Mouse (Mus musculus) kidney, embryonic 14.5 days (tissue): ENCODE results near the gene Katnal1. TPM values are rescaled to one million over a fixed set of nuclear protein-coding genes. Genes with fewer than 3 reads are reported as not detected.

Experiments
- ATAC-seq: fragments of 200-750 bp; cut with Nextera tagmentation; 2 replicates; pipeline ENCODE4 v1.8.0; 2017; ENCODE audit warnings: moderate number of reproducible peaks, mild to moderate bottlenecking, moderate TSS enrichment, moderate library complexity; ENCODE audit not compliant: low FRiP score, low TSS enrichment
- H3K27ac ChIP-seq: fragments of 300-500 bp; sonication (generic); 2 replicates; pipeline ENCODE4 v1.5.1; 2014; ENCODE audit warnings: low read depth, mild to moderate bottlenecking, low read length, moderate library complexity, mixed read lengths
- H3K27me3 ChIP-seq: fragments of 300-500 bp; sonication (generic); 2 replicates; pipeline ENCODE4 v1.6.1; 2014; ENCODE audit warnings: mild to moderate bottlenecking, low read length; ENCODE audit not compliant: control insufficient read depth, insufficient read depth
- H3K36me3 ChIP-seq: fragments of 300-500 bp; sonication (generic); 2 replicates; pipeline ENCODE4 v1.6.1; 2014; ENCODE audit warnings: low read length, mixed read lengths; ENCODE audit not compliant: control insufficient read depth, insufficient read depth
- H3K4me1 ChIP-seq: fragments of 300-500 bp; sonication (generic); 2 replicates; pipeline ENCODE4 v1.6.1; 2014; ENCODE audit warnings: low read length, mixed read lengths; ENCODE audit not compliant: control insufficient read depth, insufficient read depth
- H3K4me2 ChIP-seq: fragments of 300-500 bp; sonication (generic); replicated peaks from 2 replicates; pipeline ENCODE4 v1.6.1; 2014; ENCODE audit warnings: low read depth, mild to moderate bottlenecking, low read length
- H3K4me3 ChIP-seq: fragments of 300-500 bp; sonication (generic); 2 replicates; pipeline ENCODE4 v1.5.1; 2014; ENCODE audit warnings: mild to moderate bottlenecking, low read length
- H3K9ac ChIP-seq: fragments of 300-500 bp; sonication (generic); 2 replicates; pipeline ENCODE4 v1.6.1; 2014; ENCODE audit warnings: low read depth, mild to moderate bottlenecking, low read length, moderate library complexity
- H3K9me3 ChIP-seq: fragments of 300-500 bp; sonication (generic); 2 replicates; pipeline ENCODE4 v1.6.1; 2016; ENCODE audit warnings: low read length; ENCODE audit not compliant: control insufficient read depth
- WGBS: fragments of 180-500 bp; shearing (Covaris S2); extraction: QIAGEN DNeasy Blood & Tissue Kit; methylation state at CpG from one replicate; pipeline ENCODE4 v1.1.7; 2014; 5-methylcytosine and 5-hydroxymethylcytosine counted together
- polyA plus RNA-seq: library from polyadenylated mRNA; unstranded; fragments of >200 nt; fragmentation: Nextera tagmentation; extraction: Ambion mirVana; gene quantifications from 2 replicates; pipeline ENCODE4 v1.2.1, GENCODE M21; 2014

The Katnal1 gene
- polyA plus RNA-seq, 1 experiment from 2014 or later: 13.3 TPM

GRCm38 (mm10) chr5:148909402-148909801, 19.7 kb downstream of the Katnal1 start:
- peak; percentile 48 for ATAC-seq
- Histone ChIP-seq H3K4me2 (no peak overlapping the region), H3K4me1 (peaks cover 10% of the 10 kb centered on the region), H3K27me3 (no peaks in the 10 kb centered on the region), H3K4me3 (no peak overlapping the region), H3K27ac (no peak overlapping the region), H3K9me3 (no peaks in the 10 kb centered on the region), H3K9ac (no peak overlapping the region), H3K36me3 (peaks cover under 1% of the 10 kb centered on the region; the same call in 1 of the 2 replicates)
- 24% methylated on average over 6 of the region's 6 CpGs for WGBS

GRCm38 (mm10) chr5:148909057-148909395, 20.1 kb downstream of the Katnal1 start:
- Histone ChIP-seq H3K27ac (no peak overlapping the region), H3K36me3 (peaks cover 5% of the 10 kb centered on the region), H3K4me1 (peaks cover 10% of the 10 kb centered on the region), H3K9me3 (no peaks in the 10 kb centered on the region), H3K4me2 (no peak overlapping the region), H3K9ac (no peak overlapping the region), H3K27me3 (no peaks in the 10 kb centered on the region), H3K4me3 (no peak overlapping the region)
- whole genome bisulfite sequencing: 30% methylated on average over 7 of the region's 7 CpGs
- peak; percentile 68 for ATAC-seq

GRCm38 (mm10) chr5:148908191-148909056, 20.7 kb downstream of the Katnal1 start:
- Histone ChIP-seq H3K27me3 (no peaks in the 10 kb centered on the region), H3K9ac (no peak overlapping the region), H3K4me1 (peaks cover 10% of the 10 kb centered on the region), H3K9me3 (no peaks in the 10 kb centered on the region), H3K27ac (no peak overlapping the region), H3K4me2 (no peak overlapping the region), H3K4me3 (no peak overlapping the region), H3K36me3 (peaks cover 8% of the 10 kb centered on the region)
- WGBS: 65% methylated on average over 17 of the region's 17 CpGs
- ATAC-seq: peak; percentile 29

- Histone ChIP-seq H3K9me3 (no peaks in the 10 kb centered on the region), H3K9ac (no peak overlapping the region), H3K4me2 (no peak overlapping the region), H3K4me3 (no peak overlapping the region), H3K27ac (no peak overlapping the region), H3K36me3 (peaks cover 10% of the 10 kb centered on the region), H3K4me1 (peaks cover 10% of the 10 kb centered on the region), H3K27me3 (no peaks in the 10 kb centered on the region)
- 75% methylated on average over 4 of the region's 4 CpGs for WGBS
- ATAC-seq: no peak
These were observed 22.8 kb downstream of the Katnal1 start for GRCm38 (mm10) chr5:148906305-148906704.

- WGBS: 76% methylated on average over 6 of the region's 6 CpGs
- Histone ChIP-seq H3K4me1 (peaks cover 10% of the 10 kb centered on the region), H3K27me3 (no peaks in the 10 kb centered on the region), H3K9me3 (no peaks in the 10 kb centered on the region), H3K27ac (no peak overlapping the region), H3K4me3 (no peak overlapping the region), H3K36me3 (peaks cover 10% of the 10 kb centered on the region), H3K4me2 (no peak overlapping the region), H3K9ac (no peak overlapping the region)
- ATAC-seq: no peak
These were observed 24.3 kb downstream of the Katnal1 start for GRCm38 (mm10) chr5:148904846-148905245.

- Histone ChIP-seq H3K4me2 (no peak overlapping the region), H3K27ac (no peak overlapping the region), H3K9me3 (no peaks in the 10 kb centered on the region), H3K36me3 (peaks cover 9% of the 10 kb centered on the region), H3K9ac (no peak overlapping the region), H3K4me1 (peaks cover 5% of the 10 kb centered on the region; the same call in 1 of the 2 replicates), H3K4me3 (no peak overlapping the region), H3K27me3 (no peaks in the 10 kb centered on the region)
- WGBS: 89% methylated on average over 7 of the region's 7 CpGs
- ATAC-seq: no peak
These were observed 29.8 kb downstream of the Katnal1 start for GRCm38 (mm10) chr5:148899361-148899760.

GRCm38 (mm10) chr5:148897941-148898417, 31.1 kb downstream of the Katnal1 start:
- Histone ChIP-seq H3K27me3 (no peaks in the 10 kb centered on the region), H3K9ac (no peak overlapping the region), H3K9me3 (no peaks in the 10 kb centered on the region), H3K4me2 (no peak overlapping the region), H3K27ac (no peak overlapping the region), H3K4me3 (no peak overlapping the region), H3K4me1 (peaks cover 5% of the 10 kb centered on the region; the same call in 1 of the 2 replicates), H3K36me3 (peaks cover 4% of the 10 kb centered on the region; the same call in 1 of the 2 replicates)
- no peak for ATAC-seq
- 62% methylated on average over 12 of the region's 12 CpGs for WGBS

GRCm38 (mm10) chr5:148897069-148897702, 31.9 kb downstream of the Katnal1 start:
- Histone ChIP-seq H3K4me2 (no peak overlapping the region), H3K27me3 (no peaks in the 10 kb centered on the region), H3K4me1 (peaks cover 5% of the 10 kb centered on the region; the same call in 1 of the 2 replicates), H3K27ac (no peak overlapping the region), H3K9ac (no peak overlapping the region), H3K36me3 (peaks cover 7% of the 10 kb centered on the region; the same call in 1 of the 2 replicates), H3K9me3 (no peaks in the 10 kb centered on the region), H3K4me3 (no peak overlapping the region)
- WGBS: 54% methylated on average over 14 of the region's 14 CpGs
- ATAC-seq: no peak

- Histone ChIP-seq H3K9ac (no peak overlapping the region), H3K4me2 (no peak overlapping the region), H3K4me3 (no peak overlapping the region), H3K27me3 (no peaks in the 10 kb centered on the region), H3K4me1 (peaks cover 5% of the 10 kb centered on the region; the same call in 1 of the 2 replicates), H3K36me3 (peaks cover 12% of the 10 kb centered on the region; the same call in 1 of the 2 replicates), H3K27ac (no peak overlapping the region), H3K9me3 (no peaks in the 10 kb centered on the region)
- no peak for ATAC-seq
- WGBS: 80% methylated on average over 10 of the region's 10 CpGs
These were observed 32.6 kb downstream of the Katnal1 start for GRCm38 (mm10) chr5:148896515-148896914.
